Mouse (Mus musculus): ENCODE measurements around the gene Cfap157.

GRCm38 (mm10) chr2:32828979-32829676 lies 44.9 kb upstream of the Cfap157 start:
- TF ChIP-seq CTCF (IDR thresholded peaks at IDR 0.05; ENCODE audit: borderline replicate concordance, insufficient read depth, low read depth, low read length) (no peak), POLR2A (IDR thresholded peaks at IDR 0.05; ENCODE audit: borderline replicate concordance, insufficient read depth, low read length) (no peak)
